Mouse (Mus musculus) kidney, adult 2 months (tissue): ENCODE measurements around the gene Rhot2. TPM values are rescaled to one million over a fixed set of nuclear protein-coding genes. Genes with fewer than 3 reads are reported as not detected.

Experiments used
- DNase-seq: peaks from one replicate; pipeline ENCODE4 v3.0.0; 2021
- H3K27ac ChIP-seq: fragments of 200-500 bp; 2 replicates; pipeline ENCODE4 v1.5.1; 2012; ENCODE audit warnings: low read depth, low read length, control low read depth, inconsistent platforms; ENCODE audit not compliant: insufficient read depth
- H3K27me3 ChIP-seq: fragments of 200-500 bp; replicated peaks from 2 replicates; pipeline ENCODE4 v1.6.1; 2012; ENCODE audit warnings: mild to moderate bottlenecking, moderate library complexity, low read length, inconsistent platforms; ENCODE audit not compliant: control insufficient read depth, insufficient read depth
- H3K36me3 ChIP-seq: fragments of 200-500 bp; 2 replicates; pipeline ENCODE4 v1.6.1; 2012; ENCODE audit warnings: mild to moderate bottlenecking, moderate library complexity, low read length, inconsistent platforms; ENCODE audit not compliant: control insufficient read depth, insufficient read depth
- H3K4me1 ChIP-seq: fragments of 200-500 bp; 2 replicates; pipeline ENCODE4 v1.6.1; 2011; ENCODE audit warnings: low read length; ENCODE audit not compliant: control insufficient read depth, insufficient read depth
- H3K4me3 ChIP-seq: fragments of 200-500 bp; 2 replicates; pipeline ENCODE4 v1.5.1; 2011; ENCODE audit warnings: mild to moderate bottlenecking, low read depth, low read length, control low read depth; ENCODE audit not compliant: insufficient read depth
- CTCF ChIP-seq: fragments of 200-500 bp; conservative IDR thresholded peaks from 2 replicates; pipeline ENCODE4 v1.5.1; 2011; ENCODE audit warnings: low read depth, mild to moderate bottlenecking, control low read depth, low read length, moderate library complexity, mixed read lengths; ENCODE audit not compliant: insufficient read depth, insufficient read length
- POLR2A ChIP-seq: fragments of 200-500 bp; IDR thresholded peaks from one replicate; pipeline ENCODE4 v1.6.1; 2011; ENCODE audit warnings: low read depth, low read length, control low read depth
- WGBS: fragments of 180-500 bp; shearing (Covaris S2); methylation state at CpG from one replicate; pipeline ENCODE4 v1.1.7; 2018; 5-methylcytosine and 5-hydroxymethylcytosine counted together
- polyA plus RNA-seq: library from polyadenylated mRNA; depleted of rRNA; stranded (reverse); fragments of >200 nt; gene quantifications from 2 replicates; pipeline ENCODE4 v1.2.3, GENCODE M21; 2012; rRNA removed

Rhot2 gene
- 133 and 147 TPM in 2 replicates for polyA plus RNA-seq

- whole genome bisulfite sequencing = under 1% methylated on average over 21 of the region's 21 CpGs
- H3K36me3 ChIP-seq = no peaks in the 10 kb centered on the region; the same call in 1 of the 2 replicates
These were observed at the start of gene Rhot2 for GRCm38 (mm10) chr17:25844396-25844901. Rhot2 (minus strand) TSS chr17:25844851.

GRCm38 (mm10) chr17:25893975-25894617 is 49.4 kb upstream of the Rhot2 start:
- no peaks in the 10 kb centered on the region; the same call in 1 of the 2 replicates for H3K4me1 ChIP-seq
- TF ChIP-seq CTCF = peak; percentile 99; the same call in 1 of the 2 replicates
- TF ChIP-seq POLR2A = no peak
- H3K4me3 ChIP-seq = no peak overlapping the region
- H3K27ac ChIP-seq = no peak overlapping the region
- H3K36me3 ChIP-seq = no peaks in the 10 kb centered on the region
- no peaks in the 10 kb centered on the region for H3K27me3 ChIP-seq
- WGBS = 41% methylated on average over 2 of the region's 2 CpGs
- peak; percentile 79 for DNase-seq

More at GRCm38 (mm10) chr17:25844396-25844901, at the start of gene Rhot2:
- H3K27ac ChIP-seq = peak within 1 kb of the TSS; percentile 77
- no peaks in the 10 kb centered on the region for H3K27me3 ChIP-seq
- TF ChIP-seq POLR2A (peak; percentile 64), CTCF (peak; percentile 49)
- peak within 1 kb of the TSS; percentile 78 for H3K4me3 ChIP-seq
- peaks cover 11% of the 10 kb centered on the region for H3K4me1 ChIP-seq
- peak; percentile 98 for DNase-seq

- no peak overlapping the region for H3K4me3 ChIP-seq
- 82% methylated on average over 3 of the region's 3 CpGs for WGBS
- H3K27me3 ChIP-seq = no peaks in the 10 kb centered on the region
- H3K36me3 ChIP-seq = no peaks in the 10 kb centered on the region
- TF ChIP-seq POLR2A = no peak
- TF ChIP-seq CTCF = no peak
- DNase-seq = no peak
- H3K27ac ChIP-seq = no peak overlapping the region
- H3K4me1 ChIP-seq = no peaks in the 10 kb centered on the region
These were observed 44.2 kb upstream of the Rhot2 start for GRCm38 (mm10) chr17:25888837-25889236.

- TF ChIP-seq POLR2A (no peak), CTCF (no peak)
- DNase-seq = no peak
- 76% methylated on average over 10 of the region's 10 CpGs for WGBS
- Histone ChIP-seq H3K4me3 (no peak overlapping the region), H3K36me3 (no peaks in the 10 kb centered on the region), H3K27ac (no peak overlapping the region), H3K27me3 (no peaks in the 10 kb centered on the region), H3K4me1 (no peaks in the 10 kb centered on the region)
These were observed 42.8 kb upstream of the Rhot2 start for GRCm38 (mm10) chr17:25887467-25887866.

- no peak overlapping the region for H3K27ac ChIP-seq
- H3K4me3 ChIP-seq = no peak overlapping the region
- no peaks in the 10 kb centered on the region for H3K4me1 ChIP-seq
- no peaks in the 10 kb centered on the region for H3K36me3 ChIP-seq
- no peaks in the 10 kb centered on the region for H3K27me3 ChIP-seq
- TF ChIP-seq POLR2A (no peak), CTCF (no peak)
- DNase-seq = no peak
These were observed 42.2 kb upstream of the Rhot2 start for GRCm38 (mm10) chr17:25886806-25887205.

GRCm38 (mm10) chr17:25885636-25886035 is 41.0 kb upstream of the Rhot2 start:
- Histone ChIP-seq H3K36me3 (no peaks in the 10 kb centered on the region), H3K27ac (no peak overlapping the region), H3K27me3 (no peaks in the 10 kb centered on the region), H3K4me1 (peaks cover 3% of the 10 kb centered on the region; the same call in 1 of the 2 replicates), H3K4me3 (no peak overlapping the region)
- peak; percentile 39 for DNase-seq
- TF ChIP-seq POLR2A = no peak
- peak; percentile 62 for TF ChIP-seq CTCF
- 53% methylated on average over 4 of the region's 4 CpGs for WGBS

- H3K4me1 ChIP-seq = peaks cover 5% of the 10 kb centered on the region; the same call in 1 of the 2 replicates
- H3K4me3 ChIP-seq = no peak overlapping the region
- WGBS = 98% methylated on average over 3 of the region's 3 CpGs
- TF ChIP-seq CTCF (no peak; the same call in 1 of the 2 replicates), POLR2A (no peak)
- no peaks in the 10 kb centered on the region for H3K27me3 ChIP-seq
- no peaks in the 10 kb centered on the region for H3K36me3 ChIP-seq
- H3K27ac ChIP-seq = no peak overlapping the region
- no peak for DNase-seq
These were observed 39.2 kb upstream of the Rhot2 start for GRCm38 (mm10) chr17:25883824-25884223.
